Mouse (Mus musculus) myocyte (in vitro differentiated cells): ENCODE measurements around the gene Bdkrb2.

ENCODE experiments used
- CEBPB ChIP-seq: IDR thresholded peaks from 2 replicates; pipeline ENCODE4 v1.6.1; 2011; ENCODE audit warnings: mild to moderate bottlenecking, moderate library complexity; ENCODE audit not compliant: poor library complexity, insufficient read depth, severe bottlenecking
- E2F4 ChIP-seq: IDR thresholded peaks from one replicate; pipeline ENCODE4 v1.6.1; 2011; ENCODE audit warnings: mild to moderate bottlenecking, control low read depth, moderate library complexity; ENCODE audit not compliant: insufficient read depth
- MAX ChIP-seq: IDR thresholded peaks from one replicate; pipeline ENCODE4 v1.6.1; 2011; ENCODE audit warnings: low read depth, mild to moderate bottlenecking, control low read depth
- MYOD1 ChIP-seq, 3 experiments: IDR thresholded peaks; one replicate each; pipeline ENCODE4 v1.6.1; 2011; ENCODE audit warnings: control low read depth in 2 of 3, low read depth in 2 of 3, mild to moderate bottlenecking in 2 of 3, moderate library complexity in 1 of 3; ENCODE audit not compliant: insufficient read length in 2 of 3, control insufficient read depth in 1 of 3
- POLR2A ChIP-seq: IDR thresholded peaks from one replicate; pipeline ENCODE4 v1.6.1; 2011; ENCODE audit warnings: low read depth, mild to moderate bottlenecking, control low read depth, moderate library complexity; ENCODE audit not compliant: insufficient read length
- POLR2AphosphoS2 ChIP-seq: IDR thresholded peaks from one replicate; pipeline ENCODE4 v1.6.1; 2011; ENCODE audit warnings: low read depth, control low read depth; ENCODE audit not compliant: insufficient read length
- SRF ChIP-seq: IDR thresholded peaks from one replicate; pipeline ENCODE4 v1.6.1; 2011; ENCODE audit warnings: low read depth; ENCODE audit not compliant: control insufficient read depth, insufficient read length
- TCF12 ChIP-seq: IDR thresholded peaks from one replicate; pipeline ENCODE4 v1.6.1; 2011; ENCODE audit warnings: mild to moderate bottlenecking, control low read depth; ENCODE audit not compliant: poor library complexity, insufficient read depth, severe bottlenecking
- TCF3 ChIP-seq: IDR thresholded peaks from one replicate; pipeline ENCODE4 v1.6.1; 2011; ENCODE audit warnings: low read depth, control low read depth; ENCODE audit not compliant: insufficient read length
- USF1 ChIP-seq: IDR thresholded peaks from one replicate; pipeline ENCODE4 v1.6.1; 2011; ENCODE audit warnings: low read depth, mild to moderate bottlenecking, control low read depth, moderate library complexity

DNA sequence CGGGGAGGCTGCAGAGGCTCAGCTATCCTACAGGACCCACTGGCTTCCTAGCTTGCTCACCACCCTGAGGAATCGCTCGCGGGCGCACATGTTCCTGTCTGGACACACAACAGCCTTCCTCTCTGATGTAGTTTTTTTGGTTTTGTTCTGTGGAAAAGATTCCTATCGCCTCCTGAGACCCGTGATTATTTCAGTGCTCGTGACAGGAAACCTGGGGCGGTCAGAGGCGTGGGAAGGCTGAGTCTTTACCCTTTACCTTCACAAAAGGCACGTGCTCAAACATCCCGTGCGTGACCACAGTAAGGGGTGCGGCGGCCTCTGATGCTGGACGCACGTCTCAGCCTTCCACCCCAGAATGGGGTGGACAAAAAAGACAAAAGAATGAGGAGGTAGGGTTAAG, 17.5 kb downstream of the Bdkrb2 start:
- TF ChIP-seq USF1 = no peak
- no peak for TF ChIP-seq POLR2A
- no peak for TF ChIP-seq CEBPB
- TF ChIP-seq TCF12 = no peak
- TF ChIP-seq POLR2AphosphoS2 = no peak
- TF ChIP-seq MAX = no peak
- TF ChIP-seq E2F4 = no peak
- TF ChIP-seq MYOD1 (IDR thresholded peaks at IDR 0.05; ENCODE audit: control insufficient read depth in 1 of 3, insufficient read length in 2 of 3, low read depth in 2 of 3) = no peak
- no peak for TF ChIP-seq SRF
- TF ChIP-seq TCF3 = no peak
